Mouse (Mus musculus): Measurements from ENCODE around the gene Cog5. TPM values are rescaled to one million over a fixed set of nuclear protein-coding genes. Genes with fewer than 3 reads are reported as not detected.
A peak's percentile ranks its signal among the peaks of the same experiment; 100 is the strongest.
"Not testable (repeated sequence)": the region's sequence is repeated elsewhere in the genome, so short reads cannot be mapped to it uniquely, and the experiment has no call there.

Gene Cog5
- polyA plus RNA-seq (2015; fragmentation: Nextera tagmentation; extraction: Ambion mirVana): 32.2 and 34.7 TPM in 2 replicates

DNA sequence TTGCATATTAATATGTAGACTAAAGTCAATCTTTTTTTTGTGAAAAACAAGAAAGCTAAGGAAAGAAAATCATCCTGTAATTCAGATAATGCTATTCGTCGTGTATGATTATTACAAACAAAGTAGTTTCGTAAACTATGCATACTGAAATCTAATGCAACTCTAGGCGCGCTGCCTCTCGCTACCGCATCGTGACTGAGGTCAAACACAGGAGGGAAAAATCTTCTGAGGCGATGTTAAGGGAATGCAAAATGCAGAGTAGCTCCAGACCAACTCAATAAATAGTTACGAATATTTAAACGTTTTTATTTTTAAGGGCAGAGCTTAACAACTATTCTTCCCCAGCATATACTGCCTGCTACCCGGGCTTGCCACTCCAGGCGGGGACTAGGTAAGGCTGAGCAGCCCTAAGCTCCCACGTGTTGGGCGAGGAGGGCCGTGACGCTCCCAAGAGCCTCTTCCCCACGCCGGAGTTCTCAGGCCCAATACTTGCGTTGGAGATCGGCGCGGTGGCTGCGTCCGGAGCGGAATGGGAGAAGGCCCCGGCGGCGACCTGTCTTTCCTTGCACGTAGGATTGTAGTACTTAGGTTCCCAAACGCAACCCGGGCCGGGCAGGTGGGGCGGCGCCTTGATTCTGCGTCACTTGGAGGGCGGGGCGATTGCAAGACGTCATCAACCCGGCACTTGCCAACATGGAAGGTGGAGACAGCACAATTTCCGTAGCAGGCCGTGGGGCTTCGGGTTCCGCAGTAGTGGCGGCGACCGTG lies at the start of gene Cog5, which contains the start of gene Dus4l:
TSS of gene Cog5 (plus strand) at position 673 of the 768 bp plus-strand sequence.
TSS of gene Dus4l (minus strand) at position 630 of the 768 bp plus-strand sequence.
- H3K4me2 ChIP-seq: peak within 1 kb of the TSS; percentile 80
- H3K36me3 ChIP-seq: no peaks in the 10 kb centered on the region
- peak; percentile 97 for ATAC-seq (ENCODE audit: low FRiP score)
- peaks cover 4% of the 10 kb centered on the region for H3K4me1 ChIP-seq (replicated peaks)
- H3K4me3 ChIP-seq: peak within 1 kb of the TSS; percentile 89
- peak within 1 kb of the TSS; percentile 85 for H3K9ac ChIP-seq
- no peaks in the 10 kb centered on the region for H3K27me3 ChIP-seq
- H3K9me3 ChIP-seq: no peaks in the 10 kb centered on the region
- under 1% methylated on average over 47 of the region's 47 CpGs for WGBS
- peak within 1 kb of the TSS; percentile 77 for H3K27ac ChIP-seq

DNA sequence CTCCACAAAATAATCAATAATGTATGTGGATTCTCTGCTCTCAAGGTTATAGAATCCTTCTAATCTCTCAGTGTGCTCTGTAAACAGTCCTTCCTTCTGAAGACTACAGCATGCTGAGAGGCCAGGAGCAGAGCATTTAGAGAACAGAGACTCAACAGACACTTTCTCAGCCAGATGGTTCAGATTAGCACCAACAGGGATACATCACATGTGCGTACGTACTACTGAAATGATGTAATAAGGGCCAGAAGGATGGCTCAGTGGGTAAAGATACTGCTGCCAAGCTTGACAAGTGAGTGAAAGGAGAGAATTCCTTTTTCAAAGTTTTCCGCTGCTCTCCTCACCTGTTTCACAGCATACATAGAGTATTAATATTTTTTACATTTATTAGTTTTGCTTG lies 49.8 kb upstream of the Cog5 start:
- ATAC-seq (ENCODE audit: low FRiP score): no peak
- Histone ChIP-seq H3K9me3 (no peaks in the 10 kb centered on the region), H3K9ac (no peak overlapping the region), H3K4me2 (no peak overlapping the region), H3K4me3 (no peak overlapping the region), H3K27ac (no peak overlapping the region), H3K27me3 (no peaks in the 10 kb centered on the region), H3K4me1 (replicated peaks) (no peaks in the 10 kb centered on the region), H3K36me3 (no peaks in the 10 kb centered on the region)
- WGBS: 82% methylated on average over 3 of the region's 3 CpGs

DNA sequence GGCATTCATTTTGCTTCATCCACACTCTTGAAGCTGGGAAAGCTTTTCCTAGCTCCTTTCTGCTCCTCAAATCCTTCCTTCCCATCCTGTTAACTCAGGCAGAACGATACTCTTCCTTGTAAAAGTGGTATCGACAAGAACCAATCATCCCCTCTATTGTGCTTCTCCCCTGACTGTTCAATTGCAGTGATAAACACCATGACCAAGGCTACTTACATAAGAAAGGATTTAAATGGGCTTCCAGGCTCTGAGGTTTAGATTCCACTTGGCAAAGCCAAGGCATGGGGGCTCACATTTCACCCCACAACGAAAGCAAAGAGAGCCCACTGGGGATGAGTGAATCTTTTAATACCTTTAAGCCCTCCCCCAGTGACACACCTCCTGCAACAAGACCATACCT lies 46.5 kb upstream of the Cog5 start:
- Histone ChIP-seq H3K4me1 (replicated peaks) (no peaks in the 10 kb centered on the region), H3K27ac (no peak overlapping the region), H3K9ac (no peak overlapping the region), H3K9me3 (no peaks in the 10 kb centered on the region), H3K27me3 (no peaks in the 10 kb centered on the region), H3K36me3 (no peaks in the 10 kb centered on the region), H3K4me2 (no peak overlapping the region), H3K4me3 (no peak overlapping the region)
- ATAC-seq (ENCODE audit: low FRiP score): no peak
- 10% methylated on average over 3 of the region's 3 CpGs for WGBS

DNA sequence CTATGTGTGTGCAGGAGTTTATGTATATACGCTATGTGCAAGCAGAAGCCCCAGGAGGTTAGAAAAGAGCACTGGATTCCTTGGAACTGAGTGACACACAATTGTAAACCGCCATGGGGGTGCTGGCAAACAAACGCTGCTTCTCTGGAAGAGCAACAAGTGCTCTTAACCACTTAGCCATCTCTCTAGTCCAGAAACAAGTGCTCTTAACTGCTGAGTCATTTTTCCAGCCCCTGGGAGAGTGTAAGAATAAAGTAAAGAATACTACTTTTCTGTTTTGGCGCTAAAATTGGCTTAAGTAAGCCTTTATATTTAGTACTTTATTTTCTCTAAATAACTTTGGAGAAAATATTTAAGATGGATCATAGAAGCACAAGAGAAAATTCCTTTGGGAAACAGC lies 41.3 kb upstream of the Cog5 start:
- Histone ChIP-seq H3K9ac (no peak overlapping the region), H3K4me3 (no peak overlapping the region), H3K4me2 (no peak overlapping the region), H3K4me1 (replicated peaks) (no peaks in the 10 kb centered on the region), H3K36me3 (peaks cover 10% of the 10 kb centered on the region), H3K27me3 (no peaks in the 10 kb centered on the region), H3K27ac (no peak overlapping the region), H3K9me3 (no peaks in the 10 kb centered on the region)
- no peak for ATAC-seq (ENCODE audit: low FRiP score)
- WGBS: 55% methylated on average over 4 of the region's 4 CpGs

DNA sequence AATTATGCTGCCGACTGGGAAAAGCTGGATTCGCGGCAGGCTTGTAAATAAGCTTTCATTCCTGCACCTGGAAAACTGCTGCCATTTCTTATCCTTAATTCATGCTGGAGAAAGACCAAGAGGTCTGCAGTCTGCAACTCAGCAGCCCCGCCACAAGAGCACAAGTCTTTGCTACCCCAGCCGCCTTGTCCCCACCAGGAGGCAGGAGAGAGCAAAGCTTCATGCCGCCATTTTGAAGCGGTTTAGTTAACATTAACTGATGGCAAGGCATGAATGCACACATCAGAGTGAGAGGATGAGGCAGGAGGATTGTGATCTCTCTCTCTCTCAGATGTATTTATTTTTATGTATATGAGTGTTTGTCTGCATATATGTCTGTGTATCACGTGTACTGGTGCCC lies 34.6 kb upstream of the Cog5 start:
- H3K27me3 ChIP-seq: no peaks in the 10 kb centered on the region
- H3K36me3 ChIP-seq: peaks cover 11% of the 10 kb centered on the region
- no peak for ATAC-seq (ENCODE audit: low FRiP score)
- H3K9me3 ChIP-seq: no peaks in the 10 kb centered on the region
- H3K4me2 ChIP-seq: no peak overlapping the region
- H3K4me1 ChIP-seq (replicated peaks): no peaks in the 10 kb centered on the region
- no peak overlapping the region for H3K27ac ChIP-seq
- H3K4me3 ChIP-seq: no peak overlapping the region
- H3K9ac ChIP-seq: no peak overlapping the region
- 87% methylated on average over 8 of the region's 8 CpGs for WGBS

DNA sequence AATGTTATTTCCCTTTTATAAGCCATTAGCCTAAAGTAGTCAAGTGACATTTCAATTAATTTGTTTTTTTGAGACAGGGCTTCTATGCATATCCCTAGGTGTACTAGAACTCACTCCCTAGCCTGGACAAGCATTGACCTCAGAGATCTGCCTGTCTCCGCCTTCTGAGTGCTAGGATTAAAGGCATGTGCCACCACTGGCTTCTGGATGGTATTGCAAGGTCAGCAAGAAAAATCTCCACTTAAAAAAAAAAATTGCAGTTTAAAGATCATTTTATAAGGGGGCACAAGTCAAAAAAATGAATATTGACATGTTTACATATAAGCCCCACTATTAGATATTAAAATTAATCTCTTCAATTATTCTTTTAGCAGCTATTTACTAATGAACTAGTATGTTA lies 29.7 kb upstream of the Cog5 start:
- no peaks in the 10 kb centered on the region for H3K4me1 ChIP-seq (replicated peaks)
- H3K36me3 ChIP-seq: peaks cover 15% of the 10 kb centered on the region
- no peaks in the 10 kb centered on the region for H3K27me3 ChIP-seq
- H3K27ac ChIP-seq: no peak overlapping the region
- whole genome bisulfite sequencing: 97% methylated on average over 1 of the region's 1 CpGs
- no peaks in the 10 kb centered on the region for H3K9me3 ChIP-seq
- H3K4me2 ChIP-seq: no peak overlapping the region
- ATAC-seq (ENCODE audit: low FRiP score): no peak
- H3K4me3 ChIP-seq: no peak overlapping the region
- no peak overlapping the region for H3K9ac ChIP-seq

DNA sequence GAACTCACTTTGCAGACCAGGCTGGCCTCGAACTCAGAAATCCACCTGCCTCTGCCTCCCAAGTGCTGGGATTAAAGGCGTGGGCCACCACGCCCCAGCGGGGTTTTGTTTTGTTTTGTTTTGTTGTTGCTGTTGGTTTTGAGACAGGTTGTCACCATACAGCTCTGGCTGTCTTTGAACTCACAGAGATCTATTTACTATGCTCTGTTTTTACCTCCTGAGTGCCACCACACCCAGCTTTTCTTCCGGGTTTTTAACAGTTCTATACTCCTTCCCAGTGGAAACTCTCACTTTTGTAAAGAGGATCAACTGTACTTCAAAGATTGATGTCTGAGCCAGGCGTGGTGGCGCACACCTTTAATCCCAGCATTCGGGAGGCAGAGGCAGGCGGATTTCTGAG lies 26.3 kb upstream of the Cog5 start:
- H3K27me3 ChIP-seq; H3K4me2 ChIP-seq; H3K9me3 ChIP-seq; H3K4me1 ChIP-seq (replicated peaks); H3K27ac ChIP-seq; ATAC-seq (ENCODE audit: low FRiP score); H3K9ac ChIP-seq; H3K4me3 ChIP-seq: not testable (repeated sequence)
- peaks cover 15% of the 10 kb centered on the region for H3K36me3 ChIP-seq
- WGBS: 95% methylated on average over 9 of the region's 9 CpGs

DNA sequence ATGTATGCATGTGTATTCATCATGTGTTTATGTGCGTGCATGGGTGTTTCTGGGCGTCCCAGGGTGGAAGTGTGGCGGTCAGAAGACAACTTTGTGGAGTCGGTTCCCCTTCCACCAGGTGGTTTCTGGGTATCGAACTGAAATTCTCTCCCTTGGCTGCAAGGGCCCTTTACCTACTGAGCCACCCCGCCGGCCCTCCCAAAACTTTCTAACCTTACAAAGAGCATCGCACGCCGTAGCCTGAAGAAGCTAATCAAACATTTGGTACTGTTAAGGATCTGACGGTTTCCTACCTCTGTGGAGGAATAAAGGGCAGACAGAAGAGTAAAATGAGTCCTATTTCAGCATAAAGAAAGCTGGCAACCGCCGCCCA lies 20.7 kb upstream of the Cog5 start:
- 11% methylated on average over 13 of the region's 13 CpGs for WGBS

DNA sequence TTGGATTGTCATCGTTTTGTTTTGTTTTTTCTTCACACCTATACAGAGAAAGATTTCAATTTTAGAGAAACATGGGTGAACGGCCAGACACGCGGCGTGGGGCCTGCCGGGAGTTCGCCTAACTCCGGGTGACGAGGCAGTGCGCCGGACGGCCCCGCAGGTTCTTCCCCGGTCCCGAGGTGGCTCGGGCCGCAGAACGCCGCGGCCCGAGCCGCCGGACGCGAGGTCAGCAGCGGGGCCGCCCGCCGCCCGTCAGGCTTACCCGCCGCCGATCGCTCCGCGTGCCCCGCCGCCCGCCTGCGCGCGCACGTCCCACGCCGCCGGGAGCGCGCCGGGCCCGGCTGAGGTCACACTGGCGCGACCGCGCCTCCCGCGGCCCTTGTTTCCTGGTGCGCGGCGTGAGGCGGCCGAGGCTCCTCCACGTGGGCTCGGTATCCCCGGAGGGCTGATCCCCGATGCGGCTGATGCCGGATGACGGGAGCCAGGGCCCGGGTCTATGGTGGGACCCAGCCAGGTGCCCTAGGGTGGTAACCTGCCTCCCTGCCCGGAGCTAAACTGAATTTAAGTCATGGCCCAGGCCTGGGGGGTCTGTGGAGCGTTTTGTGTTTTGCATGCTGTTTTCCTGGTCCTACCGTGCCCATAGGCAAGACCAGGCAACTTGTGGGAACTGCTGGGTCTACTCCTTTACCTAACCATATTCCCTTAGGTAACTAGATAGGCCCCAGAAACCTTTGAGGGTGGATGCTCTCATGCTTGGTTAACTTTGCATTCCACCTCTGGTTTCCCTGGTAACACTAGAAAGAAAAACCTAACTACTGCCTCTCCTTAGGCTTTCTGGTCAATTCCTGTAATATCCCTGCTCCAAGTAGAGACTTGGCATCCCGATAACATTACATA lies 20.1 kb upstream of the Cog5 start, which contains the start of gene Bcap29:
TSS of gene Bcap29 (minus strand) at position 316 of the 897 bp plus-strand sequence.
- peak; percentile 91 for ATAC-seq (ENCODE audit: low FRiP score)
- Histone ChIP-seq H3K9me3 (no peaks in the 10 kb centered on the region), H3K4me3 (peak within 1 kb of the TSS; percentile 58), H3K4me1 (replicated peaks) (no peaks in the 10 kb centered on the region; the same call in 1 of the 2 replicates), H3K27me3 (no peaks in the 10 kb centered on the region), H3K27ac (peak within 1 kb of the TSS; percentile 68), H3K4me2 (peak within 1 kb of the TSS; percentile 71), H3K9ac (peak within 1 kb of the TSS; percentile 84), H3K36me3 (no peaks in the 10 kb centered on the region)
- 2% methylated on average over 68 of the region's 73 CpGs for WGBS

More for the DNA sequence above, 20.7 kb upstream of the Cog5 start:
- H3K9ac ChIP-seq: peak overlapping the region; percentile 84
- peak overlapping the region; percentile 58 for H3K4me3 ChIP-seq
- H3K4me1 ChIP-seq (replicated peaks): no peaks in the 10 kb centered on the region; the same call in 1 of the 2 replicates
- H3K36me3 ChIP-seq: no peaks in the 10 kb centered on the region
- peak overlapping the region; percentile 68 for H3K27ac ChIP-seq
- no peaks in the 10 kb centered on the region for H3K9me3 ChIP-seq
- ATAC-seq (ENCODE audit: low FRiP score): peak; percentile 47
- peak overlapping the region; percentile 71 for H3K4me2 ChIP-seq
- no peaks in the 10 kb centered on the region for H3K27me3 ChIP-seq

DNA sequence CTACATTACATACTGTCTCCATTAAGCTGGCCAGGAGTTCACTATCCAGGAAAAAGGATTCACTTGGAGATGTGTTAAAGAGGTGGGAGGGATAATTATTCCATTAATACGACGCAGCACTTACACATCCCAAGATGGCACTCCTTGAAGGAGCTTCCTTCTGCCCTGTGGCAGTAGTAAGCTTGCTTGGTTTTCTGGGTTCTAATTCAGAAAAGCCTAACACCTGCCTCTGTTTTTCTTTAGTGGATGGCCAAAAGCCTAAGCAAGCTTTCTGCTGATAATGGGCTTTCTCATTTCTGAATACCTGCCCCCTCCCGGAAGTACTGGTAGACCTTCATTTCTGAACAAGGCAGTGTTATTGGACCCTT lies 19.4 kb upstream of the Cog5 start:
- no peak overlapping the region for H3K4me3 ChIP-seq
- no peak for ATAC-seq (ENCODE audit: low FRiP score)
- no peaks in the 10 kb centered on the region; the same call in 1 of the 2 replicates for H3K4me1 ChIP-seq (replicated peaks)
- H3K36me3 ChIP-seq: 0 out of 2 replicates have a peak, but pooled peaks cover 2% of the 10 kb centered on the region
- no peaks in the 10 kb centered on the region for H3K27me3 ChIP-seq
- WGBS: 84% methylated on average over 3 of the region's 3 CpGs
- no peak overlapping the region for H3K9ac ChIP-seq
- H3K27ac ChIP-seq: no peak overlapping the region
- no peaks in the 10 kb centered on the region for H3K9me3 ChIP-seq
- peak overlapping the region; percentile 71; the same call in 1 of the 2 replicates for H3K4me2 ChIP-seq

DNA sequence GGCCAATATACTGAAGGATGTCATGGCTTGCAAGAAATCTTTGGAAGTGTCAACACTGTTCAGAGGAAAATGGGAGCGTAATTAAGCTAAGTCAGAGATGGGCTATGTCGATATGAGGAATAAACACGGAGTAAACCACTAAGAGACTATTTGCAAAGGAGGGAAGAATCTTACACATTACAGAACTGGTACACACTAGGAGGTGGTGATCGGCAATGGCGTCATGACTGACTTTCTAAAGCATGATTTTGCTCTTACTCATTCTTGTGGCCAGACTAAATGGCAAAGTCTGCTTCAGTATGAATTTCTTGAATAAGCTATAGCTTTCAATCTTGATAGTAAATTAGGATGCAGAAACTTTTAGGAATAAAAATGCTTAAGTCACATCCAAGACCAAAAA lies 1.1 kb upstream of the Cog5 start:
- H3K4me3 ChIP-seq: no peak overlapping the region
- WGBS: 77% methylated on average over 5 of the region's 5 CpGs

DNA sequence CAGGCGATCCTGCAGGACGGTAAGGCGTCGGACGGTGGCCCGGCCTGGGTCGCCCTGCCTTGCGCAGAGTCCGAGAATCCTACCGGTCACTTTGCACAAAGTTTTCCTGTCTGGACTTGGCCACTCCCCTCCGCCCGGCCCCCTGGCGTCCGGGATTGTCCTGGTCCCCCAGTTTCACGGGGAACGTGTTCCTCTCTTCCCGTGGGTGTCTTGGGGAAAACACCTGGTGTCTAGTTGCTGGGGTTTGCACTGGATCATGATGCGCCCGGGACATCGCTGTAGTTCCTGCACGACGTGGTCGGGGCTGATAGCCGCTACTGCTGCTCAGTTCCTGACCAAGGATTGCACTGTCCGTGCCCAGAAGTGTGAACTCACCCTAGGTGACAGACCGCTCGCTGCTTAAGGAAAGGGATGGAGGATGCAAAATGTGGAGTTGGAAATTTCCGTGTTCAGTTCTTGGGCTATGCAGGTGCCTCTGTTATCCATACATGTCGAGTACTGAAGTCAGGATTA lies 352 bp downstream of the Cog5 start:
- Histone ChIP-seq H3K9me3 (no peaks in the 10 kb centered on the region), H3K27ac (peak overlapping the region; percentile 77), H3K4me2 (peak overlapping the region; percentile 80), H3K27me3 (no peaks in the 10 kb centered on the region), H3K9ac (peak overlapping the region; percentile 85), H3K4me1 (replicated peaks) (peaks cover 4% of the 10 kb centered on the region), H3K36me3 (no peaks in the 10 kb centered on the region), H3K4me3 (peak overlapping the region; percentile 89)
- ATAC-seq (ENCODE audit: low FRiP score): peak; percentile 81
- WGBS: under 1% methylated on average over 29 of the region's 29 CpGs

More for the DNA sequence above, 1.1 kb upstream of the Cog5 start:
- Histone ChIP-seq H3K4me2 (peak overlapping the region; percentile 57; the same call in 1 of the 2 replicates), H3K9me3 (no peaks in the 10 kb centered on the region), H3K9ac (no peak overlapping the region), H3K27me3 (no peaks in the 10 kb centered on the region), H3K27ac (no peak overlapping the region), H3K36me3 (no peaks in the 10 kb centered on the region), H3K4me1 (replicated peaks) (peaks cover 4% of the 10 kb centered on the region)
- no peak for ATAC-seq (ENCODE audit: low FRiP score)

All from hindbrain, embryonic 13.5 days (tissue).